Mouse (Mus musculus): ENCODE measurements around the gene Hnf4a. TPM values are rescaled to one million over a fixed set of nuclear protein-coding genes. Genes with fewer than 3 reads are reported as not detected.
"Not testable (repeated sequence)": the region's sequence is repeated elsewhere in the genome, so short reads cannot be mapped to it uniquely, and the experiment has no call there.

The Hnf4a gene
- polyA plus RNA-seq (2012; rRNA removed): 0.05 TPM in 1 of 2 replicates, not detected in the other

- TF ChIP-seq CTCF (IDR thresholded peaks at IDR 0.05; ENCODE audit: borderline replicate concordance, extremely low read depth, insufficient read depth, insufficient read length) (no peak), POLR2A (IDR thresholded peaks at IDR 0.05; ENCODE audit: borderline replicate concordance, extremely low read depth, insufficient read depth, insufficient read length, poor library complexity, severe bottlenecking) (no peak)
- DNase-seq (ENCODE audit: low read depth): no peak
Measured at GRCm38 (mm10) chr2:163506300-163507004, at the start of gene Hnf4a. Hnf4a (plus strand) TSS chr2:163506808.

GRCm38 (mm10) chr2:163458539-163459265 is 47.9 kb upstream of the Hnf4a start:
- TF ChIP-seq POLR2A (IDR thresholded peaks at IDR 0.05; ENCODE audit: borderline replicate concordance, extremely low read depth, insufficient read depth, insufficient read length, poor library complexity, severe bottlenecking): no peak
- no peak for TF ChIP-seq CTCF (IDR thresholded peaks at IDR 0.05; ENCODE audit: borderline replicate concordance, extremely low read depth, insufficient read depth, insufficient read length)
- DNase-seq (ENCODE audit: low read depth): peak; percentile 31

DNA sequence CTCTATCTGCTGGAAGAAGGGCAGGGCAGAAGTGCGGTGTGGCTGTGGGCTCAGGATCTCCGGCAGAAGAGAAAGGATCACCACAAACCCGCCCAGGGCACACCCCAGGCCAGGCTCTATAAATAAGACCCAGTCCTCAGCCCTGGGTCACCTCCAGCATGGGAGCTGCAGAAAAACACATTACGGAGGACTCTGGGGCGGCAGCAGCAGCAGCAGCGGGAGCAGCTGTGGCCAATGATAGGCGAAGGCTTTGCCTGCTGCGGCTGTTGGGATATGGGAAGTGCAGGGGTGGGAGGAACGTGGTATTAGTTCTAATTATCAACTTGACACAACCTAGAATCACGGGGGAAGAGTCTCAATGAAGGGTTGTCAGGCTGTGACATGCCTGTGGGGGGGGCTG is 47.2 kb upstream of the Hnf4a start:
- DNase-seq (ENCODE audit: low read depth): peak; percentile 59
- no peak for TF ChIP-seq POLR2A (IDR thresholded peaks at IDR 0.05; ENCODE audit: borderline replicate concordance, extremely low read depth, insufficient read depth, insufficient read length, poor library complexity, severe bottlenecking)
- no peak for TF ChIP-seq CTCF (IDR thresholded peaks at IDR 0.05; ENCODE audit: borderline replicate concordance, extremely low read depth, insufficient read depth, insufficient read length)

DNA sequence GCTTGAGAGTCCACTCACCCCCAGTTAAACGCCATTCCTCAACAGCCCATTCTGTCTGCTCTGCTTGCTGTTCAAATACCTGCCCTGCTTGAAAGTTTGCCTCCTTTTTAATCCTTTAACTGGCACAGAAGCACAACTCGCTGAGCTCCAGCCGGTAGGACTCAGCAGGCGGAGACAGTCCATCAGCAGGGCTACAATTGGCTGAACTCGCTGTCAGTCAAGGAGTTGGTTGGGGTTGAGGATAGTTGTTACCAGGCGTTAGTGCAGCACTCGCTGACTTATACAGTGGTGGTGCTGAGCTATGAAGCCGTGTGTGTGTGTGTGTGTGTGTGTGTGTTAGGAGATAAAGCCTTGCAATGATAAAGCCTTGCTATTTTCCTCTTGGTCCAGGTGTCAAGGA is 46.0 kb upstream of the Hnf4a start:
- TF ChIP-seq CTCF (IDR thresholded peaks at IDR 0.05; ENCODE audit: borderline replicate concordance, extremely low read depth, insufficient read depth, insufficient read length): no peak
- TF ChIP-seq POLR2A (IDR thresholded peaks at IDR 0.05; ENCODE audit: borderline replicate concordance, extremely low read depth, insufficient read depth, insufficient read length, poor library complexity, severe bottlenecking): no peak
- no peak for DNase-seq (ENCODE audit: low read depth)

GRCm38 (mm10) chr2:163461307-163461706 is 45.3 kb upstream of the Hnf4a start:
- not testable (repeated sequence) for DNase-seq (ENCODE audit: low read depth)

DNA sequence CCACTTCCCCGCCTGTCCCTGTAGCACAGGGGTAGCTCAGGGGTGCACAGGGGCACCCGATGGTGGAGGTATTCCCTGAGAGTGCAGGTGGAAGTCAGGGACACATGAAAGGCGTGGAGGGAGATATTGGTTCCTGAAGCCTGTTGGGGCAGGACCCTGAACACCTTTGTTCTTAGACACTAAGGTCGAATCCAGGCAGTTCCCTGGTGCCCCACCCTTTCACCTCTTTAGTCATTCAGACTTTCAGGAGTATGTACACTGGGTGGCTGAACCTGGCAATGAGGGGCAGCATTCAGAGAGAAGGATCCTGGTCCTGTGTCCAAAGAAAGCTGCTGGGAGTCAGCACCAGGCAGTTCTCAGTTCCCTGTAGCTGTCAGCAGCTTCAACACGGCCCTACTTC is 44.2 kb upstream of the Hnf4a start:
- DNase-seq (ENCODE audit: low read depth): no peak
- no peak for TF ChIP-seq CTCF (IDR thresholded peaks at IDR 0.05; ENCODE audit: borderline replicate concordance, extremely low read depth, insufficient read depth, insufficient read length)
- TF ChIP-seq POLR2A (IDR thresholded peaks at IDR 0.05; ENCODE audit: borderline replicate concordance, extremely low read depth, insufficient read depth, insufficient read length, poor library complexity, severe bottlenecking): no peak

GRCm38 (mm10) chr2:163462801-163463200 is 43.8 kb upstream of the Hnf4a start:
- TF ChIP-seq CTCF (IDR thresholded peaks at IDR 0.05; ENCODE audit: borderline replicate concordance, extremely low read depth, insufficient read depth, insufficient read length) (no peak), POLR2A (IDR thresholded peaks at IDR 0.05; ENCODE audit: borderline replicate concordance, extremely low read depth, insufficient read depth, insufficient read length, poor library complexity, severe bottlenecking) (no peak)
- DNase-seq (ENCODE audit: low read depth): no peak

GRCm38 (mm10) chr2:163463251-163463769 is 43.3 kb upstream of the Hnf4a start:
- no peak for TF ChIP-seq POLR2A (IDR thresholded peaks at IDR 0.05; ENCODE audit: borderline replicate concordance, extremely low read depth, insufficient read depth, insufficient read length, poor library complexity, severe bottlenecking)
- no peak for TF ChIP-seq CTCF (IDR thresholded peaks at IDR 0.05; ENCODE audit: borderline replicate concordance, extremely low read depth, insufficient read depth, insufficient read length)
- no peak for DNase-seq (ENCODE audit: low read depth)

GRCm38 (mm10) chr2:163463998-163464397 is 42.6 kb upstream of the Hnf4a start:
- TF ChIP-seq CTCF (IDR thresholded peaks at IDR 0.05; ENCODE audit: borderline replicate concordance, extremely low read depth, insufficient read depth, insufficient read length): no peak
- TF ChIP-seq POLR2A (IDR thresholded peaks at IDR 0.05; ENCODE audit: borderline replicate concordance, extremely low read depth, insufficient read depth, insufficient read length, poor library complexity, severe bottlenecking): no peak
- no peak for DNase-seq (ENCODE audit: low read depth)

GRCm38 (mm10) chr2:163464562-163464961 is 42.0 kb upstream of the Hnf4a start:
- no peak for DNase-seq (ENCODE audit: low read depth)
- TF ChIP-seq POLR2A (IDR thresholded peaks at IDR 0.05; ENCODE audit: borderline replicate concordance, extremely low read depth, insufficient read depth, insufficient read length, poor library complexity, severe bottlenecking) (no peak), CTCF (IDR thresholded peaks at IDR 0.05; ENCODE audit: borderline replicate concordance, extremely low read depth, insufficient read depth, insufficient read length) (no peak)

- TF ChIP-seq CTCF (IDR thresholded peaks at IDR 0.05; ENCODE audit: borderline replicate concordance, extremely low read depth, insufficient read depth, insufficient read length) (no peak), POLR2A (IDR thresholded peaks at IDR 0.05; ENCODE audit: borderline replicate concordance, extremely low read depth, insufficient read depth, insufficient read length, poor library complexity, severe bottlenecking) (no peak)
- no peak for DNase-seq (ENCODE audit: low read depth)
Measured at GRCm38 (mm10) chr2:163466771-163467170, 39.8 kb upstream of the Hnf4a start.

- no peak for DNase-seq (ENCODE audit: low read depth)
- no peak for TF ChIP-seq CTCF (IDR thresholded peaks at IDR 0.05; ENCODE audit: borderline replicate concordance, extremely low read depth, insufficient read depth, insufficient read length)
Measured at GRCm38 (mm10) chr2:163467585-163467984, 39.0 kb upstream of the Hnf4a start.
